Mouse (Mus musculus): ENCODE results near the gene Txlnb.

- TF ChIP-seq POLR2A (IDR thresholded peaks at IDR 0.05; ENCODE audit: borderline replicate concordance, insufficient read depth, low read length) = no peak
- TF ChIP-seq CTCF (IDR thresholded peaks at IDR 0.05; ENCODE audit: borderline replicate concordance, insufficient read depth, low read depth, low read length) = no peak
These were observed 61.7 kb downstream of the Txlnb start for GRCm38 (mm10) chr10:17857647-17858261.

All from cerebellum, adult 2 months (tissue).